Comparison of ENCODE assay signal across 29 mouse cellular contexts in the genomic region with DNA sequence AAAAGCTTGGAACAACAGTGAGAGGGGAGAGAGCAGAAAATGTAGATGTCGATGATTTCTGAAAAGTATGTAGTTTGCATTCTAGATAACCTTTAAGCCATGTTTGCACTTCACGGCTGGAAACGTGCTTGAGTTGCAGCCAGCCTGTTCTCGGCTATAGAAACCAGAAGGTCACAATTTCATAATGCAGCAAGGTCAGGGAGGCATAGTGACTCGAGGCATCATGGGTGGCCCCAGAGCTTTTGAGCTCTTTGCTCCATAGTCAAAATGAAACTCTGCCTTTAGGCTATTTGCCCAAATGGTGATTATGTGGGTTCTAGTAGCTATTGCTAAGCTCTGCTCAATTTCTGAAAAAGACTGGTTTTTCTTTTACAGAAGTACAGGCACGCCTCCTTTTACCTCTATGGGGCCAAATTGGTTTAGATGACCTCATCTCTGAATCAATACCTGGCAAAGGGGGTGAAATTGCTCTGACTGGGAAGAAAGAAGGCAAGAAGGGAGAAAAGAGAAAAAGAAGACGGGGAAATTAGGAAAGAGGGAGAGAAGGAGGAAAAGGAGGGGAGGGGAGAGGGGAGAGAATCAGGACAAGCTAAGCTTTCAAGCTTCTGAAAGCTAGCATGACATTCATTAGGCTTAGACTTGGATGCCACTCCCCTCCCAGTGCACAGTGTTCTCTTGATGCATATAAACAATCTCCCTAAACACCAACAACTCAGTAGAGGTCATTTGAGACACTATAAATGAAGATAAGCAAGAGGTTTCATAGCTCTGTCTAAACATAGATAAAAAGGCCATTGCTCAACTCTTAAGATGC.
A peak's percentile ranks its signal among the peaks of the same experiment; 100 is the strongest.
DNase-seq lines count a peak whose midpoint lies in the region; ATAC-seq and TF ChIP-seq lines count a peak whose summit lies in the region.
"Had no signal": no experiment of that assay in that cellular context is flagged by ENCODE, and none has a peak within 500 bp of the region (broad histone marks: within the 10 kb centered on the region; RNA-seq: fewer than 3 reads in every experiment).

No protein-coding gene starts in this region.

- H3K27me3 ChIP-seq in kidney, postnatal 0 days (ENCODE audit: insufficient read depth, low read length) = no peaks in the 10 kb centered on the region
- no peaks in the 10 kb centered on the region for H3K27me3 ChIP-seq in lung, embryonic 15.5 days
- H3K27me3 ChIP-seq in stomach, postnatal 0 days (ENCODE audit: control insufficient read depth, insufficient read depth, low read length) = no peaks in the 10 kb centered on the region
- H3K27me3 ChIP-seq: embryonic facial prominence, embryonic 13.5 days; heart, embryonic 15.5 days; kidney, embryonic 15.5 days; midbrain, embryonic 15.5 days; neural tube, embryonic 15.5 days had no signal

- H3K27ac ChIP-seq in kidney, postnatal 0 days = no peak overlapping the region
- H3K27ac ChIP-seq in lung, embryonic 15.5 days = peak overlapping the region; percentile 46; the same call in 1 of the 2 replicates
- no peak overlapping the region for H3K27ac ChIP-seq in stomach, postnatal 0 days (replicated peaks)
- H3K27ac ChIP-seq: embryonic facial prominence, embryonic 13.5 days; gastrocnemius, adult 2 months; heart, embryonic 10.5 days; heart, embryonic 15.5 days; kidney, embryonic 15.5 days; midbrain, embryonic 10.5 days; midbrain, embryonic 15.5 days; neural tube, embryonic 15.5 days had no signal

- no peak for TF ChIP-seq EP300 in stomach, postnatal 0 days (optimal IDR thresholded peaks at IDR 0.05)

- no peaks in the 10 kb centered on the region for H3K4me1 ChIP-seq in kidney, postnatal 0 days (replicated peaks; ENCODE audit: insufficient read depth, low read length)
- peaks cover 6% of the 10 kb centered on the region; the same call in 1 of the 2 replicates for H3K4me1 ChIP-seq in lung, embryonic 15.5 days
- no peaks in the 10 kb centered on the region for H3K4me1 ChIP-seq in stomach, postnatal 0 days (replicated peaks; ENCODE audit: control insufficient read depth, insufficient read depth)
- H3K4me1 ChIP-seq: embryonic facial prominence, embryonic 13.5 days; heart, embryonic 10.5 days; heart, embryonic 15.5 days; kidney, embryonic 15.5 days; midbrain, embryonic 15.5 days; neural tube, embryonic 15.5 days had no signal

- ATAC-seq in kidney, postnatal 0 days (replicated peaks; ENCODE audit: low FRiP score, low read depth) = no peak
- ATAC-seq in lung, embryonic 15.5 days (ENCODE audit: borderline replicate concordance, extremely low read depth, low FRiP score, low TSS enrichment) = peak; percentile 55; the same call in 1 of the 2 replicates
- no peak for ATAC-seq in stomach, postnatal 0 days (ENCODE audit: low FRiP score, low TSS enrichment)
- ATAC-seq: forebrain, embryonic 16.5 days; hindbrain, embryonic 16.5 days; midbrain, embryonic 15.5 days had no signal

- no peak overlapping the region for H3K4me3 ChIP-seq in kidney, postnatal 0 days (replicated peaks; ENCODE audit: low read depth, low read length)
- H3K4me3 ChIP-seq in lung, embryonic 15.5 days = no peak overlapping the region
- H3K4me3 ChIP-seq in stomach, postnatal 0 days (ENCODE audit: low read depth, low read length) = no peak overlapping the region
- H3K4me3 ChIP-seq: embryonic facial prominence, embryonic 13.5 days; erythroblast, embryonic 14.5 days; gastrocnemius, adult 2 months; heart, embryonic 10.5 days; heart, embryonic 15.5 days; kidney, embryonic 15.5 days; midbrain, embryonic 10.5 days; midbrain, embryonic 15.5 days; neural tube, embryonic 15.5 days had no signal

- no peak for TF ChIP-seq CTCF in kidney, postnatal 0 days (IDR thresholded peaks at IDR 0.05; ENCODE audit: low read depth)
- TF ChIP-seq CTCF in stomach, postnatal 0 days (IDR thresholded peaks at IDR 0.05; ENCODE audit: low read depth) = no peak

- no peaks in the 10 kb centered on the region for H3K36me3 ChIP-seq in kidney, postnatal 0 days (ENCODE audit: insufficient read depth, low read length)
- no peaks in the 10 kb centered on the region for H3K36me3 ChIP-seq in lung, embryonic 15.5 days
- H3K36me3 ChIP-seq in stomach, postnatal 0 days (ENCODE audit: control insufficient read depth, insufficient read depth, low read length) = no peaks in the 10 kb centered on the region
- H3K36me3 ChIP-seq: embryonic facial prominence, embryonic 13.5 days; G1E; heart, embryonic 10.5 days; heart, embryonic 15.5 days; kidney, embryonic 15.5 days; midbrain, embryonic 10.5 days; midbrain, embryonic 15.5 days; neural tube, embryonic 15.5 days had no signal

- no peak overlapping the region for H3K4me2 ChIP-seq in kidney, postnatal 0 days (ENCODE audit: low read length)
- no peak overlapping the region for H3K4me2 ChIP-seq in lung, embryonic 15.5 days
- H3K4me2 ChIP-seq in stomach, postnatal 0 days (replicated peaks; ENCODE audit: low read depth) = no peak overlapping the region
- H3K4me2 ChIP-seq: embryonic facial prominence, embryonic 13.5 days; heart, embryonic 15.5 days; kidney, embryonic 15.5 days; midbrain, embryonic 15.5 days; neural tube, embryonic 15.5 days had no signal

- WGBS in kidney, postnatal 0 days = 69% methylated on average over 7 of the region's 7 CpGs
- WGBS in lung, embryonic 15.5 days = 33% methylated on average over 7 of the region's 7 CpGs
- 41% methylated on average over 7 of the region's 7 CpGs for WGBS in stomach, postnatal 0 days

- intact Hi-C loops in gastrocnemius, postnatal 36 days (cut with DNase I) = no loop called here

- no peaks in the 10 kb centered on the region for H3K9me3 ChIP-seq in kidney, postnatal 0 days (replicated peaks; ENCODE audit: low read length)
- H3K9me3 ChIP-seq in lung, embryonic 15.5 days = no peaks in the 10 kb centered on the region
- H3K9me3 ChIP-seq in stomach, postnatal 0 days (ENCODE audit: control insufficient read depth, low read length) = no peaks in the 10 kb centered on the region
- H3K9me3 ChIP-seq: embryonic facial prominence, embryonic 13.5 days; G1E; heart, embryonic 10.5 days; heart, embryonic 15.5 days; kidney, embryonic 15.5 days; midbrain, embryonic 10.5 days; midbrain, embryonic 15.5 days; neural tube, embryonic 15.5 days had no signal

- no peak overlapping the region for H3K9ac ChIP-seq in kidney, postnatal 0 days (ENCODE audit: low read depth, low read length)
- H3K9ac ChIP-seq in lung, embryonic 15.5 days = no peak overlapping the region
- no peak overlapping the region for H3K9ac ChIP-seq in stomach, postnatal 0 days (ENCODE audit: low read length)
- H3K9ac ChIP-seq: embryonic facial prominence, embryonic 13.5 days; heart, embryonic 15.5 days; kidney, embryonic 15.5 days; midbrain, embryonic 15.5 days; neural tube, embryonic 15.5 days had no signal

- peak; percentile 2 for DNase-seq in adrenal gland, adult 2 months
- no peak for DNase-seq in adrenal gland, adult 8-10 months
- DNase-seq in kidney, postnatal 0 days (ENCODE audit: low spot score) = peak; percentile 7
- DNase-seq in kidney, postnatal 14 days = no peak
- DNase-seq in lung, postnatal 36 days = no peak
- DNase-seq in stomach, postnatal 0 days (ENCODE audit: low spot score) = peak; percentile 14
- DNase-seq in gastrocnemius, postnatal 36 days = no peak
- DNase-seq: cerebellum, adult 8-10 months; cerebellum, postnatal 36 days; gastrocnemius, adult 2 months; kidney, adult 18-20 months; kidney, postnatal 4 days; lung, adult 18-20 months; retina, postnatal 1 day; right cerebral cortex, postnatal 14 days; thymus, adult 18-20 months; thymus, postnatal 25 days had no signal

Comparison
In these comparisons a context has a peak if more than half of its experiments do, and no peak if none do; other contexts are left out.
1. DNase-seq: peak in adrenal gland, adult 2 months (single experiment), kidney, postnatal 0 days (single experiment) and stomach, postnatal 0 days (single experiment); none in adrenal gland, adult 8-10 months (single experiment), kidney, postnatal 14 days (single experiment), lung, postnatal 36 days (single experiment) and gastrocnemius, postnatal 36 days (0 of 2).